Mouse (Mus musculus) heart, embryonic 16.5 days (tissue): ENCODE data around the gene Polr3e. TPM values are rescaled to one million over a fixed set of nuclear protein-coding genes. Genes with fewer than 3 reads are reported as not detected.

ENCODE experiments used
- ATAC-seq: fragments of 200-750 bp; cut with Nextera tagmentation; replicated peaks from 2 replicates; pipeline ENCODE4 v1.8.0; 2017; ENCODE audit warnings: moderate number of reproducible peaks; ENCODE audit not compliant: insufficient read depth, low FRiP score; ENCODE audit errors: extremely low read depth
- H3K27ac ChIP-seq: fragments of 300-500 bp; sonication (generic); 2 replicates; pipeline ENCODE4 v1.5.1; 2014; ENCODE audit warnings: mild to moderate bottlenecking, low read length, control low read depth, moderate library complexity
- H3K27me3 ChIP-seq: fragments of 300-500 bp; sonication (generic); 2 replicates; pipeline ENCODE4 v1.6.1; 2014; ENCODE audit warnings: low read length, mixed read lengths; ENCODE audit not compliant: control insufficient read depth, insufficient read depth
- H3K36me3 ChIP-seq: fragments of 300-500 bp; sonication (generic); 2 replicates; pipeline ENCODE4 v1.6.1; 2014; ENCODE audit not compliant: control insufficient read depth, insufficient read depth
- H3K4me1 ChIP-seq: fragments of 300-500 bp; sonication (generic); 2 replicates; pipeline ENCODE4 v1.6.1; 2014; ENCODE audit warnings: low read length, mixed read lengths; ENCODE audit not compliant: control insufficient read depth, insufficient read depth
- H3K4me2 ChIP-seq: fragments of 300-500 bp; sonication (generic); 2 replicates; pipeline ENCODE4 v1.6.1; 2014; ENCODE audit warnings: low read depth, mild to moderate bottlenecking, control low read depth, low read length
- H3K4me3 ChIP-seq: fragments of 300-500 bp; sonication (generic); 2 replicates; pipeline ENCODE4 v1.5.1; 2014; ENCODE audit warnings: mild to moderate bottlenecking, control low read depth, low read length
- H3K9ac ChIP-seq: fragments of 300-500 bp; sonication (generic); 2 replicates; pipeline ENCODE4 v1.6.1; 2014; ENCODE audit warnings: low read length, control low read depth
- H3K9me3 ChIP-seq: fragments of 300-500 bp; sonication (generic); replicated peaks from 2 replicates; pipeline ENCODE4 v1.6.1; 2016; ENCODE audit warnings: low read length; ENCODE audit not compliant: control insufficient read depth
- WGBS: fragments of 180-500 bp; shearing (Covaris S2); extraction: QIAGEN DNeasy Blood & Tissue Kit; methylation state at CpG from one replicate; pipeline ENCODE4 v1.1.7; 2014; 5-methylcytosine and 5-hydroxymethylcytosine counted together
- polyA plus RNA-seq: library from polyadenylated mRNA; unstranded; fragments of >200 nt; fragmentation: Nextera tagmentation; extraction: Ambion mirVana; gene quantifications from 2 replicates; pipeline ENCODE4 v1.2.1, GENCODE M21; 2015

The Polr3e gene
- polyA plus RNA-seq, 1 experiment from 2014 or later, result 22.1 TPM

GRCm38 (mm10) chr7:120977063-120977462 lies 59.5 kb downstream of the Polr3e start:
- H3K4me3 ChIP-seq, result no peak overlapping the region
- 0 out of 2 replicates have a peak overlapping the region, but pooled peaks have one; percentile 10 for H3K4me2 ChIP-seq
- no peaks in the 10 kb centered on the region for H3K27me3 ChIP-seq
- no peak; the same call in 1 of the 2 replicates for ATAC-seq
- no peaks in the 10 kb centered on the region for H3K9me3 ChIP-seq
- WGBS, result 53% methylated on average over 7 of the region's 7 CpGs
- H3K36me3 ChIP-seq, result no peaks in the 10 kb centered on the region
- H3K9ac ChIP-seq, result no peak overlapping the region
- H3K4me1 ChIP-seq, result peaks cover 17% of the 10 kb centered on the region
- H3K27ac ChIP-seq, result peak overlapping the region; percentile 81

- no peak for ATAC-seq
- peaks cover 12% of the 10 kb centered on the region for H3K4me1 ChIP-seq
Measured at GRCm38 (mm10) chr7:120980041-120980440, 62.5 kb downstream of the Polr3e start.

GRCm38 (mm10) chr7:120980931-120981924 lies 63.7 kb downstream of the Polr3e start:
- WGBS, result 6% methylated on average over 39 of the region's 39 CpGs
- Histone ChIP-seq H3K36me3 (no peaks in the 10 kb centered on the region), H3K9me3 (no peaks in the 10 kb centered on the region), H3K4me2 (peak overlapping the region; percentile 84), H3K27me3 (no peaks in the 10 kb centered on the region), H3K4me1 (peaks cover 9% of the 10 kb centered on the region), H3K4me3 (peak overlapping the region; percentile 80), H3K27ac (no peak overlapping the region), H3K9ac (peak overlapping the region; percentile 78)
- peak; percentile 38 for ATAC-seq

More at GRCm38 (mm10) chr7:120980041-120980440, 62.5 kb downstream of the Polr3e start:
- WGBS, result 66% methylated on average over 4 of the region's 4 CpGs
- Histone ChIP-seq H3K9ac (no peak overlapping the region), H3K27me3 (no peaks in the 10 kb centered on the region), H3K27ac (no peak overlapping the region), H3K4me2 (no peak overlapping the region), H3K9me3 (no peaks in the 10 kb centered on the region), H3K4me3 (no peak overlapping the region), H3K36me3 (no peaks in the 10 kb centered on the region)

GRCm38 (mm10) chr7:120982200-120982841 lies 64.8 kb downstream of the Polr3e start, which contains the start of the genes Cdr2 and Mfsd13b:
Gene Cdr2, minus strand, starts transcription at chr7:120982312.
Gene Mfsd13b, plus strand, starts transcription at chr7:120982509.
- Histone ChIP-seq H3K36me3 (no peaks in the 10 kb centered on the region), H3K4me1 (peaks cover 4% of the 10 kb centered on the region), H3K27ac (peak within 1 kb of the TSS; percentile 61), H3K4me2 (peak within 1 kb of the TSS; percentile 84), H3K27me3 (no peaks in the 10 kb centered on the region), H3K9ac (peak within 1 kb of the TSS; percentile 82), H3K9me3 (no peaks in the 10 kb centered on the region), H3K4me3 (peak within 1 kb of the TSS; percentile 80)
- under 1% methylated on average over 45 of the region's 46 CpGs for WGBS
- peak; percentile 97 for ATAC-seq

GRCm38 (mm10) chr7:120982968-120983367 lies 65.4 kb downstream of the Polr3e start:
- Histone ChIP-seq H3K4me2 (peak overlapping the region; percentile 84), H3K27me3 (no peaks in the 10 kb centered on the region), H3K36me3 (no peaks in the 10 kb centered on the region), H3K4me3 (peak overlapping the region; percentile 80), H3K4me1 (peaks cover 4% of the 10 kb centered on the region), H3K27ac (peak overlapping the region; percentile 61; the same call in 1 of the 2 replicates), H3K9ac (peak overlapping the region; percentile 82), H3K9me3 (no peaks in the 10 kb centered on the region)
- 5% methylated on average over 7 of the region's 7 CpGs for WGBS
- ATAC-seq, result no peak

GRCm38 (mm10) chr7:120991191-120991590 lies 73.6 kb downstream of the Polr3e start:
- H3K9me3 ChIP-seq, result no peaks in the 10 kb centered on the region
- H3K36me3 ChIP-seq, result no peaks in the 10 kb centered on the region
- no peaks in the 10 kb centered on the region; the same call in 1 of the 2 replicates for H3K27me3 ChIP-seq
- ATAC-seq, result no peak
- no peak overlapping the region for H3K9ac ChIP-seq
- H3K27ac ChIP-seq, result no peak overlapping the region
- no peaks in the 10 kb centered on the region for H3K4me1 ChIP-seq
- no peak overlapping the region for H3K4me3 ChIP-seq
- 77% methylated on average over 8 of the region's 8 CpGs for WGBS
- no peak overlapping the region for H3K4me2 ChIP-seq

Other genes starting within 250 kb of the Polr3e start
- gene Pdzd9, start 247.4 kb upstream of the Polr3e start, polyA plus RNA-seq, result 0.30 and 0.46 TPM in 2 replicates
- gene Mosmo, start 240.1 kb upstream of the Polr3e start, polyA plus RNA-seq, result 6.9 and 8.5 TPM in 2 replicates
- 1.0 TPM in 2 replicates for gene Vwa3a, start 178.4 kb upstream of the Polr3e start, polyA plus RNA-seq
- gene Gm5737, start 105.4 kb upstream of the Polr3e start, polyA plus RNA-seq, result not detected in 2 replicates
- gene Eef2k, start 74.9 kb upstream of the Polr3e start, polyA plus RNA-seq, result 35.8 and 42.5 TPM in 2 replicates
- 11.7 and 12.1 TPM in 2 replicates for gene Cdr2, start 64.6 kb downstream of the Polr3e start, polyA plus RNA-seq
- gene Mfsd13b, start 64.8 kb downstream of the Polr3e start, polyA plus RNA-seq, result 0.11 and 0.50 TPM in 2 replicates
- 89.3 and 92.3 TPM in 2 replicates for gene Mettl9, start 116.7 kb downstream of the Polr3e start, polyA plus RNA-seq
- gene Igsf6, start 156.8 kb downstream of the Polr3e start, polyA plus RNA-seq, result 1.5 and 2.3 TPM in 2 replicates
- 0.12 and 0.36 TPM in 2 replicates for gene Otoa, start 163.9 kb downstream of the Polr3e start, polyA plus RNA-seq